Mouse (Mus musculus): ENCODE data around the gene Hexa.

DNA sequence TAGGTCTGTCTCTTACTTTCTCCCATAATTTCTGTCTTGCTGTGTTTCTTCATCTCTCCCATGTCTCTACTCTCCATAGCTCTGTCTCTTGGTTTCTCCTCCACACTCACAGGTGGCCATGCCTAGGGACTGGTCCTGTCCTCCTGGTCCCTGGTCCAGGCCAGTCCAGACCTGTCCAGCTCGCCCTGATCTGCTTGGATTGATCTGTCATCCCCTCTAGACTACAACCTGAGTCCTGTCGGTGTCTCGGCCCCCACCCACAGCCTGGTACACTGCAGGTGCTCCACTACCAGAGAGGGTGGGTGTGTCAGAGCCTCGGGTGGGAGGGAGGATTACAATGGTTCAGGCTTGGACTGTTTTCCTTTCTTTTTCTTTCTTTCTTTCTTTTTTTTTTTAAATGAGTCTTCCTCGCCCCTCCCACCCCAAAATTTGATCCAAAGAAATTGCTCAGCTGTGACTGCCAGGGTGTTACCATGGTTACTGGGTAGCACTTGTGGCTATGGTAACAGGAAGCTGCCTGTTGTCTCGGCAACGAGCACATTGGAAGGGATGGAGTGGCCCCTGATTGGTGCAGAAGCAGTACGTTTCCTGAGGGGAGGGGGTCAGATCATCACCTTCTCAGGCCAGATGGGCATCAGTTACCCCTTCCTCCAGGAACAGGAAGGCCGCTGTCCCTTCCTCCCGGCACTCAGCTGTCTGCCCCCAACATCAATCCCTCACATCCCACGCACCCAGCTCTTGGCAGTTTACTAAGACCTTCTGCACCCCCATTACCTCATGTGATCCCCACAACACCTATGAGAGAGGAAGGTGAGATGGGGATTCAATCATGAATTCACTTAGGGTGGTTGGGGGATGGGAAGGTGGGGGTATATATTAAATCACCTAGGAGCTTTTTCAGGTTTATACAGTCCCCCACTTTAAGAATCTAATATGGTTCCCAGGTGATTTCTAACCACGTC, 49.7 kb downstream of the Hexa start:
- TF ChIP-seq CTCF (IDR thresholded peaks at IDR 0.05 in 2 of 3, conservative IDR thresholded peaks at IDR 0.05 in 1 of 3; ENCODE audit: control insufficient read depth in 1 of 3, insufficient read depth in 1 of 3, low read depth in 2 of 3, low read length in 3 of 3, poor library complexity in 1 of 3, severe bottlenecking in 1 of 3) (no peak), MXI1 (IDR thresholded peaks at IDR 0.05; ENCODE audit: low read depth, low read length) (no peak), SIN3A (IDR thresholded peaks at IDR 0.05; ENCODE audit: low read length) (no peak), USF1 (IDR thresholded peaks at IDR 0.05; ENCODE audit: low read depth, low read length) (no peak), TBP (IDR thresholded peaks at IDR 0.05; ENCODE audit: low read depth, low read length) (no peak), GATA1 (IDR thresholded peaks at IDR 0.05; ENCODE audit: low read depth, low read length) (no peak), KAT2A (conservative IDR thresholded peaks at IDR 0.05; ENCODE audit: low read depth, low read length) (no peak), ZC3H11A (IDR thresholded peaks at IDR 0.05; ENCODE audit: low read depth, low read length) (no peak), POLR2A (IDR thresholded peaks at IDR 0.05; ENCODE audit: control insufficient read depth in 1 of 2, insufficient read depth in 1 of 2, low read depth in 1 of 2, low read length in 2 of 2, poor library complexity in 1 of 2) (no peak), TAL1 (IDR thresholded peaks at IDR 0.05; ENCODE audit: low read length) (no peak), GABPA (IDR thresholded peaks at IDR 0.05; ENCODE audit: low read depth, low read length) (no peak), RCOR1 (IDR thresholded peaks at IDR 0.05; ENCODE audit: low read depth, low read length) (no peak), NRF1 (IDR thresholded peaks at IDR 0.05; ENCODE audit: insufficient read depth, low read depth, low read length, poor library complexity, severe bottlenecking) (no peak), BHLHE40 (IDR thresholded peaks at IDR 0.05; ENCODE audit: borderline replicate concordance, low read depth, low read length) (no peak)
